In the genomic region with DNA sequence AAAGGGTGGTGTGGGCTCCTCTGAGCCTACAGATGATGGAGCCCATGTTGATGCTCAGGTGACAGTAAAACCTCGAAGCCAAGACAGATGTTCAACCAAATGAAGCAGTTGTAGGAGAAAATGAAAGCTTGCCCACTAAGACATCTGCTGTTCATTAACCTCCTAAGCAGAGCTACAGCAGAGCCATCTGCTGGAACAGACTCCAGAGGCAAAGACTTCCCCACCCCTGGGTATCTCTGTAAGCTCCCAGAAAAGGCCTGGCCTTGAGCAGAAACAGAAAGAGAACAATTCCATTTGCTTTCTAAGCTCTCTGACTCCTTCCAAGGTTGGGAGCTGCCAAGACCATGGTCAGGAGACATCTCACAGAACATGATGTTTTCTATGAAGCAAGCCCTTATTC, we compare ENCODE assay signal across 11 mouse cellular contexts. TPM values are rescaled to one million over a fixed set of nuclear protein-coding genes. Genes with fewer than 3 reads are reported as not detected.
DNase-seq lines count a peak whose midpoint lies in the region; ATAC-seq and TF ChIP-seq lines count a peak whose summit lies in the region.
"Had no signal": no experiment of that assay in that cellular context is flagged by ENCODE, and none has a peak within 500 bp of the region (broad histone marks: within the 10 kb centered on the region; RNA-seq: fewer than 3 reads in every experiment).

No protein-coding gene starts in this region.

- no peaks in the 10 kb centered on the region for H3K27me3 ChIP-seq in intestine, postnatal 0 days (replicated peaks; ENCODE audit: control insufficient read depth, insufficient read depth, low read length)
- no peaks in the 10 kb centered on the region for H3K27me3 ChIP-seq in intestine, embryonic 15.5 days (replicated peaks)
- no peaks in the 10 kb centered on the region for H3K27me3 ChIP-seq in embryonic facial prominence, embryonic 11.5 days (ENCODE audit: control insufficient read depth, insufficient read depth, low read length)
- H3K27me3 ChIP-seq in hindbrain, embryonic 12.5 days = no peaks in the 10 kb centered on the region
- H3K27me3 ChIP-seq in neural tube, embryonic 14.5 days (ENCODE audit: control insufficient read depth, insufficient read depth, low read length) = no peaks in the 10 kb centered on the region
- H3K27me3 ChIP-seq: limb, embryonic 12.5 days had no signal

- H3K9me3 ChIP-seq in intestine, postnatal 0 days (ENCODE audit: control insufficient read depth) = no peaks in the 10 kb centered on the region
- no peaks in the 10 kb centered on the region for H3K9me3 ChIP-seq in intestine, embryonic 15.5 days
- no peaks in the 10 kb centered on the region for H3K9me3 ChIP-seq in embryonic facial prominence, embryonic 11.5 days (replicated peaks; ENCODE audit: control insufficient read depth, low read length)
- H3K9me3 ChIP-seq in hindbrain, embryonic 12.5 days (replicated peaks) = no peaks in the 10 kb centered on the region
- no peaks in the 10 kb centered on the region for H3K9me3 ChIP-seq in neural tube, embryonic 14.5 days (ENCODE audit: control insufficient read depth, low read length)
- H3K9me3 ChIP-seq: heart, embryonic 10.5 days; limb, embryonic 12.5 days had no signal

- no peak overlapping the region for H3K4me3 ChIP-seq in intestine, postnatal 0 days (ENCODE audit: low read depth, low read length)
- no peak overlapping the region for H3K4me3 ChIP-seq in intestine, embryonic 15.5 days (replicated peaks)
- no peak overlapping the region for H3K4me3 ChIP-seq in embryonic facial prominence, embryonic 11.5 days (ENCODE audit: low read depth, low read length)
- H3K4me3 ChIP-seq in hindbrain, embryonic 12.5 days = 0 out of 2 replicates have a peak overlapping the region, but pooled peaks have one; percentile 2
- H3K4me3 ChIP-seq in neural tube, embryonic 14.5 days (ENCODE audit: low read depth, low read length) = no peak overlapping the region
- H3K4me3 ChIP-seq: heart, embryonic 10.5 days; limb, embryonic 12.5 days had no signal

- peak; percentile 44 for DNase-seq in embryonic facial prominence, embryonic 11.5 days (ENCODE audit: low spot score)
- DNase-seq in heart, adult 11 months = no peak
- DNase-seq in yolk sac, embryonic 10.5 days (ENCODE audit: low spot score) = no peak
- DNase-seq: kidney, adult 11 months; lung, postnatal 14 days had no signal

- H3K4me1 ChIP-seq in intestine, postnatal 0 days (replicated peaks; ENCODE audit: control insufficient read depth, insufficient read depth, low read length) = no peaks in the 10 kb centered on the region
- peaks cover 7% of the 10 kb centered on the region for H3K4me1 ChIP-seq in intestine, embryonic 15.5 days (replicated peaks)
- H3K4me1 ChIP-seq in embryonic facial prominence, embryonic 11.5 days (ENCODE audit: control insufficient read depth, insufficient read depth, low read length) = no peaks in the 10 kb centered on the region
- H3K4me1 ChIP-seq in hindbrain, embryonic 12.5 days = peaks cover 87% of the 10 kb centered on the region
- H3K4me1 ChIP-seq in neural tube, embryonic 14.5 days (ENCODE audit: control insufficient read depth, insufficient read depth, low read length) = peaks cover 59% of the 10 kb centered on the region

- 48% methylated on average over 1 of the region's 1 CpGs for WGBS in intestine, postnatal 0 days
- 46% methylated on average over 1 of the region's 1 CpGs for WGBS in intestine, embryonic 15.5 days
- WGBS in embryonic facial prominence, embryonic 11.5 days = 20% methylated on average over 1 of the region's 1 CpGs
- 24% methylated on average over 1 of the region's 1 CpGs for WGBS in hindbrain, embryonic 12.5 days
- 16% methylated on average over 1 of the region's 1 CpGs for WGBS in neural tube, embryonic 14.5 days

- TF ChIP-seq CTCF in intestine, postnatal 0 days (IDR thresholded peaks at IDR 0.05; ENCODE audit: low read depth) = 0 out of 2 replicates have a peak, but pooled peaks have one; percentile 12

- no peak overlapping the region for H3K9ac ChIP-seq in intestine, postnatal 0 days (ENCODE audit: low read depth, low read length)
- H3K9ac ChIP-seq in intestine, embryonic 15.5 days = no peak overlapping the region
- H3K9ac ChIP-seq in embryonic facial prominence, embryonic 11.5 days (replicated peaks; ENCODE audit: low read length) = no peak overlapping the region
- no peak overlapping the region; the same call in 1 of the 2 replicates for H3K9ac ChIP-seq in hindbrain, embryonic 12.5 days
- no peak overlapping the region for H3K9ac ChIP-seq in neural tube, embryonic 14.5 days (replicated peaks; ENCODE audit: low read depth, low read length)
- H3K9ac ChIP-seq: limb, embryonic 12.5 days had no signal

- no peak overlapping the region for H3K27ac ChIP-seq in intestine, postnatal 0 days (ENCODE audit: low read depth, low read length)
- no peak overlapping the region for H3K27ac ChIP-seq in intestine, embryonic 15.5 days
- H3K27ac ChIP-seq in embryonic facial prominence, embryonic 11.5 days (replicated peaks; ENCODE audit: low read depth, low read length) = no peak overlapping the region
- H3K27ac ChIP-seq in hindbrain, embryonic 12.5 days = peak overlapping the region; percentile 95
- peak overlapping the region; percentile 63 for H3K27ac ChIP-seq in neural tube, embryonic 14.5 days (ENCODE audit: low read depth, low read length)
- H3K27ac ChIP-seq: heart, embryonic 10.5 days; limb, embryonic 12.5 days had no signal

- ATAC-seq in intestine, postnatal 0 days = no peak
- ATAC-seq in intestine, embryonic 15.5 days = no peak
- ATAC-seq in embryonic facial prominence, embryonic 11.5 days (replicated peaks; ENCODE audit: insufficient number of reproducible peaks, low FRiP score, low TSS enrichment, low read depth) = no peak
- no peak for ATAC-seq in hindbrain, embryonic 12.5 days (ENCODE audit: low FRiP score)
- ATAC-seq in neural tube, embryonic 14.5 days (ENCODE audit: low read depth) = no peak

- H3K36me3 ChIP-seq in intestine, postnatal 0 days (ENCODE audit: control insufficient read depth, insufficient read depth) = no peaks in the 10 kb centered on the region
- no peaks in the 10 kb centered on the region for H3K36me3 ChIP-seq in intestine, embryonic 15.5 days
- no peaks in the 10 kb centered on the region for H3K36me3 ChIP-seq in embryonic facial prominence, embryonic 11.5 days (replicated peaks; ENCODE audit: control insufficient read depth, insufficient read depth, low read depth, low read length)
- no peaks in the 10 kb centered on the region for H3K36me3 ChIP-seq in hindbrain, embryonic 12.5 days
- H3K36me3 ChIP-seq in neural tube, embryonic 14.5 days (ENCODE audit: control insufficient read depth, insufficient read depth, low read length) = no peaks in the 10 kb centered on the region
- H3K36me3 ChIP-seq: heart, embryonic 10.5 days; limb, embryonic 12.5 days had no signal

- no peak overlapping the region for H3K4me2 ChIP-seq in intestine, postnatal 0 days (replicated peaks; ENCODE audit: low read depth)
- H3K4me2 ChIP-seq in intestine, embryonic 15.5 days (replicated peaks) = no peak overlapping the region
- H3K4me2 ChIP-seq in embryonic facial prominence, embryonic 11.5 days (ENCODE audit: low read depth, low read length) = no peak overlapping the region
- H3K4me2 ChIP-seq in hindbrain, embryonic 12.5 days (replicated peaks) = peak overlapping the region; percentile 29
- H3K4me2 ChIP-seq in neural tube, embryonic 14.5 days (ENCODE audit: low read depth, low read length) = no peak overlapping the region
- H3K4me2 ChIP-seq: limb, embryonic 12.5 days had no signal

RNA-seq across cellular contexts. Expression of gene Srgap3, which starts 47.4 kb away (rescaled TPM):
- polyA plus RNA-seq in intestine, postnatal 0 days (2015; fragmentation: Nextera tagmentation; extraction: Ambion mirVana) = 0.50 and 0.58 TPM in 2 replicates
- 2.6 and 3.5 TPM in 2 replicates for polyA plus RNA-seq in intestine, embryonic 15.5 days (2015; fragmentation: Nextera tagmentation; extraction: Ambion mirVana)
- 11.0 TPM in 2 replicates for polyA plus RNA-seq in embryonic facial prominence, embryonic 11.5 days (2014; fragmentation: Nextera tagmentation; extraction: Ambion mirVana)
- 44.8 and 48.9 TPM in 2 replicates for polyA plus RNA-seq in hindbrain, embryonic 12.5 days (2016; fragmentation: Nextera tagmentation; extraction: Ambion mirVana)
- 44.7 and 68.2 TPM in 2 replicates for polyA plus RNA-seq in neural tube, embryonic 14.5 days (2014; fragmentation: Nextera tagmentation; extraction: Ambion mirVana)

Comparison
In these comparisons a context has a peak if more than half of its experiments do, and no peak if none do; other contexts are left out.
1. H3K27ac ChIP-seq: peak in hindbrain, embryonic 12.5 days (single experiment) and neural tube, embryonic 14.5 days (single experiment); none in intestine, postnatal 0 days (single experiment), intestine, embryonic 15.5 days (single experiment) and embryonic facial prominence, embryonic 11.5 days (single experiment).